Mouse (Mus musculus) cerebellum, adult (tissue): ENCODE data around the gene Olfr1138.

Experiments used
- ATAC-seq: cut with Nextera tagmentation; 2 replicates; pipeline ENCODE4 v1.9.2; 2017; ENCODE audit warnings: mild to moderate bottlenecking, moderate library complexity, mixed read lengths; ENCODE audit not compliant: insufficient number of reproducible peaks, low FRiP score, low TSS enrichment

Gene Olfr1138

DNA sequence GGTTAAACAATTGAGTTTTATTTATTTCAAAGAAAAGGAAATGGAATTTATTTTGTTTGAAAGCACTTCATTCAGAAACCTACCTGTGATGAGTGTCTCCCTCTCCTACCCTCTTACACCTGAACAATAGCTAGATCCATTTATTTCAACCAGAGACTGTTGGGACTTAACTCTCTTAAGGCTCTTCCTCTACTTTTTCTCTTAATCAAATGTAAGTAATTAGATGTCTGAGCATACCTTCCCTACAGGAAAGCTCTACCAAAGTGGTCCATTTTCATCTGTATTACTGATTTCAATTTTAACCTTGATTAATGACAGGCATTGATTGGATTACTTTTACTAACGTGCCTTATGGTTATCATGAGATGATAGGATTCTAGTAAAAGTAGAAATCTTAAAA is at the start of gene Olfr1138:
TSS of gene Olfr1138 (minus strand) at position 101 of the 400 bp plus-strand sequence.
- no peak for ATAC-seq

GRCm38 (mm10) chr2:87779183-87779582 is 39.4 kb upstream of the Olfr1138 start, which contains the start of gene Olfr152:
Olfr152 (plus strand) TSS chr2:87779483.
- no peak for ATAC-seq

GRCm38 (mm10) chr2:87776143-87776542 is 36.4 kb upstream of the Olfr1138 start:
- no peak for ATAC-seq

GRCm38 (mm10) chr2:87753891-87754290 is 14.1 kb upstream of the Olfr1138 start, which contains the start of gene Olfr1141:
Olfr1141 (minus strand) TSS chr2:87753991.
- ATAC-seq, result no peak

DNA sequence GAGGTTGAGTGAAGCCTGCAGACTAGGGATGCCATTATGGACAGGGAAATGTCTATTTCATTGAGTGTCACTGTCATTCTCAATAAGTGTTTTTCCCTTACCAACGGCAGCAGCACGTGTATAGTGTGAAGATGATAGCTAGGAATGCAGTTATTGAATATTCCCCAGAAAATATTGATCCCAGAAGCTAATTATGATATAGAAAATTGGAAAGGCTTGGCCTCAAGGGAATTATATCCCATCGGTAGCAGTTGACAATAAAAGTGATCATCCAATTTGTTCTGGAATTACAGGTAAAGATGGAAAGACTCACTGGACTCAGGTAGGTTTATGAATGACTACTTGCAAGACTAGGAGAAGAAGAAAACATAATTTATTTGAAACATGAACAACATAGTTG is 3.7 kb upstream of the Olfr1138 start, which contains the start of gene Olfr1140:
TSS of gene Olfr1140 (plus strand) at position 301 of the 400 bp plus-strand sequence.
- no peak for ATAC-seq

GRCm38 (mm10) chr2:87713079-87713478 is 26.7 kb downstream of the Olfr1138 start, which contains the start of gene Olfr1137:
Olfr1137 (minus strand) TSS chr2:87713179.
- no peak for ATAC-seq

- ATAC-seq, result no peak
Measured at GRCm38 (mm10) chr2:87693847-87694246, 45.9 kb downstream of the Olfr1138 start, which contains the start of gene Olfr1136. Olfr1136 (minus strand) TSS chr2:87693947.
